Mouse (Mus musculus) lung, embryonic 16.5 days (tissue): Measurements from ENCODE around the gene Gm9639. TPM values are rescaled to one million over a fixed set of nuclear protein-coding genes. Genes with fewer than 3 reads are reported as not detected.
"Not testable (repeated sequence)": the region's sequence is repeated elsewhere in the genome, so short reads cannot be mapped to it uniquely, and the experiment has no call there.

Experiments used
- ATAC-seq: fragments of 200-750 bp; cut with Nextera tagmentation; 2 replicates; pipeline ENCODE4 v1.8.0; 2017; ENCODE audit warnings: low read depth, mild to moderate bottlenecking, moderate library complexity
- H3K27ac ChIP-seq: fragments of 300-500 bp; sonication (generic); 2 replicates; pipeline ENCODE4 v1.5.1; 2014; ENCODE audit warnings: mild to moderate bottlenecking, control low read depth, low read length
- H3K27me3 ChIP-seq: fragments of 300-500 bp; sonication (generic); 2 replicates; pipeline ENCODE4 v1.6.1; 2014; ENCODE audit warnings: low read depth, low read length, mixed read lengths; ENCODE audit not compliant: control insufficient read depth, insufficient read depth
- H3K36me3 ChIP-seq: fragments of 300-500 bp; sonication (generic); 2 replicates; pipeline ENCODE4 v1.6.1; 2014; ENCODE audit warnings: low read length; ENCODE audit not compliant: control insufficient read depth, insufficient read depth
- H3K4me1 ChIP-seq: fragments of 300-500 bp; sonication (generic); replicated peaks from 2 replicates; pipeline ENCODE4 v1.6.1; 2014; ENCODE audit warnings: low read length, mixed read lengths; ENCODE audit not compliant: control insufficient read depth, insufficient read depth
- H3K4me2 ChIP-seq: fragments of 300-500 bp; sonication (generic); 2 replicates; pipeline ENCODE4 v1.6.1; 2014; ENCODE audit warnings: low read depth, low read length, control low read depth
- H3K4me3 ChIP-seq: fragments of 300-500 bp; sonication (generic); 2 replicates; pipeline ENCODE4 v1.5.1; 2014; ENCODE audit warnings: mild to moderate bottlenecking, low read length, control low read depth
- H3K9ac ChIP-seq: fragments of 300-500 bp; sonication (generic); 2 replicates; pipeline ENCODE4 v1.6.1; 2014; ENCODE audit warnings: low read length, control low read depth
- H3K9me3 ChIP-seq: fragments of 300-500 bp; sonication (generic); 2 replicates; pipeline ENCODE4 v1.6.1; 2016; ENCODE audit warnings: low read length; ENCODE audit not compliant: control insufficient read depth
- WGBS: fragments of 180-500 bp; shearing (Covaris S2); extraction: QIAGEN DNeasy Blood & Tissue Kit; methylation state at CpG from one replicate; pipeline ENCODE4 v1.1.7; 2014; 5-methylcytosine and 5-hydroxymethylcytosine counted together
- polyA plus RNA-seq: library from polyadenylated mRNA; unstranded; fragments of >200 nt; fragmentation: Nextera tagmentation; extraction: Ambion mirVana; gene quantifications from 2 replicates; pipeline ENCODE4 v1.2.1, GENCODE M21; 2015

Gene Gm9639
- polyA plus RNA-seq, 1 experiment from 2014 or later: not detected

DNA sequence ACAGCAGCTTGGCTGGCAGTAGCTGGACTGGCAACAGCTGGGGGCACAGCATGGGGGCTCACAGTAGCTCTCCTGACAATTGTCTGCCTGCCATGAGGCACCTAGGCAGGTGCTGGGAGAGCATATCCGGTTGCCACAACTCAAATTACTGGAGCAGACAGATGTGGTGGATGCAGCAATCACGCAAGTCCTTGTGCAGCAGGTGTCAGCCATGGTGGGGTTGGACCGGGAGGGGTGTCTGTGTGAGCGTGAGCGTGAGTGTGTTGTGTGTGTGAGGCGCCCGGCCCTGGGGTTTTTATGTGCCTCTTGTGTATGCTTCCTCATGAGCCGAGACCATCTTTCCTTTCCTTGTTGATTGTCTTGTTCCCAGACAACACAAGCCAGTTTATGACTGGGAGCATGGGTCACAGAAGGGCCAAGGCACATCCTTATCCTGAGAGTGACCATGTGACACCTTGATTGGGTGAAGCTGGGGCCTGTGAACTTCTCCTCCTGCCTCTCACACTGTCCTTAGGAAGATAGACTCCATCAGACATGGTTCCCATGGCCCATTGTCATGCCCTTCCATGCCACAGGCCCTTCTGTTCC, 4.1 kb upstream of the Gm9639 start, which contains the start of gene Gm19668:
Gene Gm19668, minus strand, starts transcription at position 213 of the 588 bp plus-strand sequence.
- Histone ChIP-seq H3K27me3 (no peaks in the 10 kb centered on the region), H3K4me3 (no peak within 1 kb of the TSS), H3K36me3 (no peaks in the 10 kb centered on the region), H3K4me1 (no peaks in the 10 kb centered on the region), H3K9me3 (no peaks in the 10 kb centered on the region), H3K9ac (no peak within 1 kb of the TSS), H3K4me2 (no peak within 1 kb of the TSS), H3K27ac (no peak within 1 kb of the TSS)
- WGBS: 56% methylated on average over 8 of the region's 8 CpGs
- no peak for ATAC-seq

DNA sequence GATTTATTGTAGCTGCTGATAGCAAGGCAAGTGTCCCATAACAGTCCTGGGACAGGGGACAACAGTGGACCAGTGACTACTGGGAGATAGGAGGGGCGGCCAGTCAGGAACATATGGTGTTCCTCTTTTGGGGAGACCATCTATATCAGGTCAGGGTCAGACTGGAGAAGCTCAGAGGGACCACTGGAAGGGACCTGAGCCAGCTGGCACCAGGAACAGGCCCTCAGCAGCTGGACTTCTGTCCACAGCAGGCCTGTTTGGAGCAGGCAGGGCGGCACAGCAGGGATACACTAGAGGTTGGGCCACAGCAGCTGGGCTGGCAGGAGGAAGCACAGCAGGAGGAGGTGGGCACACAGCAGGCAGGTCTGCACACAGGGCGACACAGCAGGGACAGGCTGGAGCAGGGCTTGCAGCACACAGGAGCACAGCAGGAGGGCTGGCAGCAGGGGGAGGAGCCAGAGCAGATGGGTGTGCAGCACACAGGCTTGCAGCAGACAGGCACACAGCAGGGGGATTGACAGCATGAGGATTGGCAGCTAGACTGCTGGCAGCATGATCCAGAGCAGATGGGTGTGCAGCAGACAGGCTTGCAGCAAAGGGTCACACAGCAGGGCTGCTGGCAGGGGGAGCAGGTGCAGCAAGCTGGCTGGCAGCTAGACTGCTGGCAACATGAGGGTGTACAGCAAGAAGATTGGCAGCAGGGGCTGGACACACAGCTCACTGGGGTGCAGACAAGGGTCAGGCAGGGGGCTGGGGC, 3.5 kb upstream of the Gm9639 start:
- not testable (repeated sequence) for H3K4me3 ChIP-seq, H3K4me1 ChIP-seq, H3K27ac ChIP-seq, H3K36me3 ChIP-seq, H3K27me3 ChIP-seq, H3K9ac ChIP-seq, ATAC-seq, H3K4me2 ChIP-seq, H3K9me3 ChIP-seq
- 34% methylated on average over 3 of the region's 3 CpGs for WGBS

DNA sequence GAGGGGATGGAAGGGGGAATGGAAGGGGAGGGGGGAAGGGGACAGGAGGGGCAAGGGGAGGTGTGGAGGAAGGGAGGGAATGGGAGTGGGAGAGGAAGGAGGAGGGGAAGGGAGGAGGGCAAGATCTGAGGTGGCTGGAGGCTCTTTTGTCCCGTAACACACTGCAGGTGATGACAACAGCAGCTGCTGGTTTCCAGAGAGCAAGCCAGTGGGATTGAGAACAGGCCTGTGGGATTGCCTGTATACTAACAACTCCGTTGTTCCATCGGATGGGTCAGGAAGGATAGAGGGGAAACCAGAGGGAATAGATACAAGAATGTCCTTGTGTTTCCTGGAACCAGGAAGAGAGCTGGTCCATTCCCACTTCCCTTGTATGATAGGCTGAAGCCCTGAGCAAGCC, 2.8 kb upstream of the Gm9639 start:
- no peaks in the 10 kb centered on the region for H3K27me3 ChIP-seq
- H3K36me3 ChIP-seq: no peaks in the 10 kb centered on the region
- no peaks in the 10 kb centered on the region for H3K9me3 ChIP-seq
- no peak overlapping the region for H3K4me2 ChIP-seq
- no peak for ATAC-seq
- no peak overlapping the region for H3K27ac ChIP-seq
- 8% methylated on average over 3 of the region's 3 CpGs for WGBS
- H3K4me1 ChIP-seq: no peaks in the 10 kb centered on the region
- no peak overlapping the region for H3K9ac ChIP-seq
- no peak overlapping the region for H3K4me3 ChIP-seq

DNA sequence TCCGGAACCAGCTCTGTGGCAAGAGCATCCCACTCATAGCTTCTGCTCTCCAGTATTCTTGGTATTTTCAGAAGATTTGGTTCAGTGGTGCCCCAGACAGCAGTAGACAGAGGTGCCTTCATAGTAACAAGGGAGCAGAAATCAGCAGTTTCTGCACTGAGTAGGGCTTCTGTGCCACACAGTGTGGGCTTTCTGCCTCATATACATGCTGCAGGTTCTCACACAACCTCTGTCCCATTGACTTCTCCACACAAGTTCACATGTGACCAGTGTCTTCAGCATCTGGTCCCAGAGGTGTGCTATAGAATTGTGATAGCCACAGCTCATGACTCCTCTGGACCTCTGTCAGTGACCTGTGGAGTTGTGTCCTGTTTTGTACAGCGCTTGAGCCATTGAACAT, 6.3 kb downstream of the Gm9639 start:
- no peaks in the 10 kb centered on the region for H3K4me1 ChIP-seq
- no peak for ATAC-seq
- no peaks in the 10 kb centered on the region for H3K9me3 ChIP-seq
- no peak overlapping the region for H3K4me3 ChIP-seq
- no peaks in the 10 kb centered on the region for H3K36me3 ChIP-seq
- no peak overlapping the region for H3K27ac ChIP-seq
- H3K27me3 ChIP-seq: no peaks in the 10 kb centered on the region
- no peak overlapping the region for H3K4me2 ChIP-seq
- WGBS: 66% methylated on average over 2 of the region's 2 CpGs
- H3K9ac ChIP-seq: no peak overlapping the region

DNA sequence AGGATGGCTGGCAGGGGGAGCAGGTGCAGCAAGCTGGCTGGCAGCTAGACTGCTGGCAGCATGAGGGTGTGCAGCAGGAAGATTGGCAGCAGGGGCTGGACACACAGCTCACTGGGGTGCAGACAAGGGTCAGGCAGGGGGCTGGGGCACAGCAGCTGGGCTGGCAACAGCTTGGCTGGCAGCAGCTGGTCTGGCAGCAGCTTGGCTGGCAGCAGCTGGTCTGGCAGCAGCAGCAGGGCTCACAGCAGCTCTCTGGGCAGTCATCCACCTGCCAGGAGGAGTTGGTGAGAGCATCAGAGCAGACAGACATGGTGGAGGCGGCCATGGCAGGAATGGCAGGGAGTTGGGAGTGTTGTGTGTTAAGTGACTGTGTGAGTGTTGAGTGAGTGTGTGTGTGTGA, 7.0 kb downstream of the Gm9639 start, which contains the start of gene Gm7137:
Gene Gm7137, minus strand, starts transcription at position 325 of the 400 bp plus-strand sequence.
- not testable (repeated sequence) for H3K27ac ChIP-seq, H3K27me3 ChIP-seq, H3K9me3 ChIP-seq, H3K4me3 ChIP-seq, H3K4me1 ChIP-seq, H3K4me2 ChIP-seq, H3K9ac ChIP-seq, ATAC-seq, H3K36me3 ChIP-seq
- no CpG with 5 or more reads among the region's 1 CpGs for WGBS

DNA sequence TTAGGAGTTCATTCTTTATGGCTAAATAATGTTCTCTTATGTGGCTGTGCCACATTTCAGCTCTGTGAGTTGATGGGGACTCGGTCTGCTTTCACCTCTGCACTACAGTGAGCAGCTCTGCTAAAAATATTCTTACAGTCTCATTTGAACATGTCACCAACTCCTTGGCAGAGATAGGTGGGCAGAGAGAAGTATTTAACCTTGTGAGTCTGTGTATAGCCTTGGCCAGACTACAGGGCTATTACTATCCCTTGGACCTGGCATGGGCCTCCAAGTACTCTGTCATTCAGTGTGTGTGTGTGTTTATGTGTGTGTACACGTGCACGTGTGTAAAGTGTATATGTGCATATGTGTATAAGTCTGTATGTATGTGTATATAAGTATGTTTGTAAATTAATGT, 11.5 kb downstream of the Gm9639 start:
- H3K9me3 ChIP-seq, ATAC-seq, H3K36me3 ChIP-seq, H3K27me3 ChIP-seq, H3K9ac ChIP-seq, H3K4me1 ChIP-seq, H3K4me3 ChIP-seq, H3K4me2 ChIP-seq, H3K27ac ChIP-seq: not testable (repeated sequence)
- 100% methylated on average over 1 of the region's 3 CpGs for WGBS

DNA sequence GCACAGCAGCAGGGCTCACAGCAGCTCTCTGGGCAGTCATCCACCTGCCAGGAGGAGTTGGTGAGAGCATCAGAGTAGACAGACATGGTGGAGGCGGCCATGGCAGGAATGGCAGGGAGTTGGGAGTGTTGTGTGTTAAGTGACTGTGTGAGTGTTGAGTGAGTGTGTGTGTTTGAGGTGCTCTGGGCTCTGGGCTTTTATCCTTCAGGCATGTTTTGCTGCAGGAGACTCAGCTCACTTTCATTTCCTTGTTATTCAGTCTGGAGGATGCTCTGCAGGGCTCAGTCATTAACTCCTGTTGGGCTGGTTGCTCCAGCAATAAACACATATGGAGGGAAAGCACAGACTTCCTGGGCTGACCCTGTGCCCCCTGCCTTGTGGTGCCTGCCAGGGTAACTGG, 12.4 kb downstream of the Gm9639 start, which contains the start of gene Gm3250:
Gene Gm3250, minus strand, starts transcription at position 101 of the 400 bp plus-strand sequence.
- H3K4me3 ChIP-seq, H3K27ac ChIP-seq, H3K9me3 ChIP-seq, H3K4me1 ChIP-seq, H3K4me2 ChIP-seq, ATAC-seq, H3K9ac ChIP-seq, H3K36me3 ChIP-seq, H3K27me3 ChIP-seq: not testable (repeated sequence)
- 29% methylated on average over 1 of the region's 1 CpGs for WGBS

DNA sequence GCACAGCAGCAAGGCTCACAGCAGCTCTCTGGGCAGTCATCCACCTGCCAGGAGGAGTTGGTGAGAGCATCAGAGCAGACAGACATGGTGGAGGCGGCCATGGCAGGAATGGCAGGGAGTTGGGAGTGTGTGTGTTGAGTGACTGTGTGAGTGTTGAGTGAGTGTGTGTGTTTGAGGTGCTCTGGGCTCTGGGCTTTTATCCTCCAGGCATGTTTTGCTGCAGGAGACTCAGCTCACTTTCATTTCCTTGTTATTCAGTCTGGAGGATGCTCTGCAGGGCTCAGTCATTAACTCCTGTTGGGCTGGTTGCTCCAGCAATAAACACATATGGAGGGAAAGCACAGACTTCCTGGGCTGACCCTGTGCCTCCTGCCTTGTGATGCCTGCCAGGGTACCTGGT, 18.0 kb downstream of the Gm9639 start, which contains the start of gene Gm7138:
Gene Gm7138, minus strand, starts transcription at position 101 of the 400 bp plus-strand sequence.
- H3K27ac ChIP-seq: not testable (repeated sequence)

DNA sequence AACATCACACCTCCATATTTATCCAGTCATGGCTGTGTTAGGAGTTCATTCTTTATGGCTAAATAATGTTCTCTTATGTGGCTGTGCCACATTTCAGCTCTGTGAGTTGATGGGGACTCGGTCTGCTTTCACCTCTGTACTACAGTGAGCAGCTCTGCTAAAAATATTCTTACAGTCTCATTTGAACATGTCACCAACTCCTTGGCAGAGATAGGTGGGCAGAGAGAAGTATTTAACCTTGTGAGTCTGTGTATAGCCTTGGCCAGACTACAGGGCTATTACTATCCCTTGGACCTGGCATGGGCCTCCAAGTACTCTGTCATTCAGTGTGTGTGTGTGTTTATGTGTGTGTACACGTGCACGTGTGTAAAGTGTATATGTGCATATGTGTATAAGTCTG, 22.7 kb downstream of the Gm9639 start:
- 60% methylated on average over 1 of the region's 3 CpGs for WGBS
- not testable (repeated sequence) for H3K9ac ChIP-seq, H3K36me3 ChIP-seq, H3K9me3 ChIP-seq, H3K27me3 ChIP-seq, ATAC-seq, H3K4me3 ChIP-seq, H3K27ac ChIP-seq, H3K4me1 ChIP-seq, H3K4me2 ChIP-seq

More for the DNA sequence above, 18.0 kb downstream of the Gm9639 start, which contains the start of gene Gm7138:
- not testable (repeated sequence) for H3K4me1 ChIP-seq, H3K4me3 ChIP-seq, H3K9ac ChIP-seq, H3K4me2 ChIP-seq, H3K9me3 ChIP-seq, ATAC-seq, H3K36me3 ChIP-seq, H3K27me3 ChIP-seq
- 56% methylated on average over 1 of the region's 1 CpGs for WGBS
